Mouse (Mus musculus) thymus, postnatal 25 days (tissue): ENCODE results near the gene Kif1b.
"Not testable (repeated sequence)": the region's sequence is repeated elsewhere in the genome, so short reads cannot be mapped to it uniquely, and the experiment has no call there.

Experiments used
- DNase-seq: peaks from one replicate; pipeline ENCODE4 v3.0.0; 2022

Kif1b gene

DNA sequence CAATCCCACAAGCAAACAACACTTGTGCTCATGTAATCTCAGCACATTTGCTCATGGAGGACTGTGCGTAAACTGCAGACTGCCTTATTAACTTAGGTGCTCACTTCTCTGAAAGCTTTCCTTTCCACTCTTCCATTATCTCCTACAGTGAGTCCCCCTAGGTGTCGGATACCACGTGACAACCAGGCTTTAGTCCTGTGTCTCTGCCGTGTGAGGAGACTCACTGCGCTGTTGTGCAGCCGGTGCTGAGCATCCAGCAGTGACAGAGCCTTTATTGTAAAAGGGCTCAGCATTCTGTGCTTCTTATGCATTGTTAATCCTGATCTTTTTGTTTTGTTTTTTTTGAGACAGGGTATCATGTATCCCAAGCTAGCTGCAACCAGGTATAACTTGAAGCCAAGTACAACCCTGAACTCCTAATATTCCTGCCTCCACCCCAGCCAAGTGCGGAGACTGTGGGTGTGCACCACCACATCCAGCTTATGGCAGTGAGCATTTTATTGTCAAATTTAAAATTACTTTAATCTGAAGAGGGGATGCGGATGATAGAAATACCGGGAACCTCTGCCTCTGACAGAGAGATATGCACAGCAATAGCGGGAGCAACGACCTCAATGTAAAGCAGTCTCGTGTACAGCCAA, 88.0 kb downstream of the Kif1b start:
- no peak for DNase-seq

DNA sequence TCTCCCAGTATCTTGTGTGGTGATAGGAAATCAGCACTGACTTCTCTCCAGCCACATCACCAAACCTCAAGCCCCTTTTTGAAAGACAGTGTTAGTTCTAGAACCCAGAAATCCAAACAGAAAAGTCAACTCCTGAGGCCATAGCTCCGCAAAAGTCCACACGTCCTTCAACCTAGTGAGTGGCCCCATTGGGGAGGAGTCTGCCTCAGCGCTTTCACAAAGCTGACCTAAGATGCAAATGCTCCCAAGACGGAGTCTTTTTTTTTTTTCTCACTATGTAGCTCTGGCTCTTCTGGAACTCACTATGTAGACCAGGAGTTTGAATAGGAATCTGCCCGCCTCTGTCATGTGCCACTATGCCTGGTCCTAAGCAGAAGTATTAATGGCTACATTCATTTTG, 89.0 kb downstream of the Kif1b start:
- DNase-seq = no peak

DNA sequence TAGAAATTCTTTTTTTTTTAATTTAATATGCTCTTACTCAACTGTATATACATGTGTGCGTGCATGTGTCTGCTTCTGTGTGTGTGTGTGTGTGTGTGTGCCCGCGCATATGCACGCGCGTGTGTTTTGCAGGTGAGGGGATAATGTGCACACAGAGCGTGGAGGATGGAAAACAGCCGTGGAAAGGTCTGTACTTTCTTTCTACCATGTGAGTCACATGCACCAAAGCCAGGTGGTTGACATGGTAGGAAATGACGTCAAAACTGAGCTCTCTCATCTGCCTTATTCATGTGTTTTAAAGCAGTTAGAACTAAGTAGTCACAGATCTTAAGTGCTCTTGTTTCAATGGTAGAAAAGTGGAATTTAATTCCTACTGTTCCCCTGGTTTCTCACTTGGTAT, 91.5 kb downstream of the Kif1b start:
- peak; percentile 2 for DNase-seq

DNA sequence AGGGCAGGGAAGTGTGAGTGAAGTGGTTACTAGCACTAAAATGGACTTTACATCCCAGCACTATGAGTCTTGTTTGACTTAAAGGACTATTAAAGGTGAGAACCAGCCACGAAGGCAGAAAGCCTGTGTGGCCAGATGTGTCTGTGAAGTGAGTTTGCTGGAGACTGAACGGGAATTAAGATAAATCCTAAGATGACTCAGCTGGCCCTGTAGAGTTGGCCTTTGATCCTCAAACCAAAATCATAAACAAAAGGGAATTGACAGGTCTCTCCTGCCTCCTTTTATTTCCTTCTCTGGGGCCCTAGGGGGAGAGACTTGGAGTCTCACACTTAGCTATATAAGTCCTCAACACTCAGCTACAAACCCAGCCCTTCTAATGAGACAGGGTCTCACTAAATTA, 92.1 kb downstream of the Kif1b start:
- no peak for DNase-seq

DNA sequence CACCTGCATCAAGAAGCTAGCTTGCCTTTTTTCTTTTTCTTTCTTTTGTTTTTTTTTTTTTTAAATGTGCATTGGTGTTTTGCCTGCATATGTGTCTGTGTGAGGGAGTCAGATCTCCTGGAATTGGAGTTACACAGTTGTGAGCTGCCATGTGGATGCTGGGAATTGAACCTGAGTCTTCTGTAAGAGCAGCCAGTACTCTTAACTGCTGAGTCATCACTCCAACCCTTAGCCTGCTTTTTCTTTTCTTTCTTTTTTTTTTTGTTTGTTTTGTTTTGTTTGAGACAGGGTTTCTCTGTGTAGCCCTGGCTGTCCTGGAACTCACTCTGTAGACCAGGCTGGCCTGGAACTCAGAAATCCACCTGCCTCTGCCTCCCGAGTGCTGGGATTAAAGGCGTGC, 93.0 kb downstream of the Kif1b start:
- DNase-seq = not testable (repeated sequence)

DNA sequence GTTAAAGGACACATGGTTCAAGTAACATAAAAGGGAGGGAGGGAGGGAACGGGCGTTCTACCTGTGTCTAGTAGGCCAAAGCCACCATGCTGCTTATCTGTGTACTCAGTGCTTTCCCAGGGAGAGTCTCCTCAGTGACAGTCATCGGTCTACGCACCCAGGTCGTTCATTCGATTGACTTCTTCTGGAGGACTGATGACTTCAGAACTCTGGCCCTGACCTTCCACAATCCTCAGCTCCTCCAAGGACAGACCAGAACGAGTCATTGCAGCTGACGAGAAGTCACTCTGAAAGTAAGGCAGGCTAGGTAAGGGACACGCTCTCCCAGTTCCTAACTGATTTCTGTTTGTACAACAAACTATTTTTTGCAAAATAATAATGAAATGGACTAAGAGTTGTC, 94.0 kb downstream of the Kif1b start:
- DNase-seq = no peak

DNA sequence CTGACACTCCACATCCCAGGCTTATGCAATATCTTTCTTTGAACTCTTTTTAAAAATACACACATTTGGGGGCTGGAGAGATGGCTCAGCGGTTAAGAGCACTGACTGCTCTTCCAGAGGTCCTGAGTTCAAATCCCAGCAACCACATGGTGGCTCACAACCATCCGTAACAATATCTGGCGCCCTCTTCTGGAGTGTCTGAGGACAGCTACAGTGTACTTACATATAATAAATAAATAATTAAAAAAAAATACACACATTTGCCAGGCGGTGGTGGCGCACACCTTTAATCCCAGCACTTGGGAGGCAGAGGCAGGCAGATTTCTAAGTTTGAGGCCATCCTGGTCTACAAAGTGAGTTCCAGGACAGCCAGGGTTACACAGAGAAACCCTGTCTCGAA, 96.1 kb downstream of the Kif1b start:
- peak; percentile 7 for DNase-seq

DNA sequence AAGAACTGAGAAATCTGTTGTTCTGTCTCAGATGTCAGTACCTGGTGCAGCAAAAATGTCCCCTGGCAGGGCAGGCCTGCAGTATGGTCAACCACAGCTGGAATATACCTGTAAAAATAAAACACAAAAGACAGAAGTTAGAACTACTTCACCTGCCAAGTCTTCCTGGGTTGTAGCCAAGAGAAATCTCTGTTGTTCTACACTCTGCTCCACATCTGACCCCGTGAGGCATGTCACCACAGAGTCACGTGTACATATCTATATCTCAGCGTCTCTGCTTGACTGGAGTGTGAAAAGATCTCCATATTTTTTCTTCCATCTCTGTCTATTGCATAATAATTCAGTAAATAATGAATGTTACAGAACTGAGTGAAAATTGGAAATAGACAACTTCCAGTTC, 105.0 kb downstream of the Kif1b start:
- DNase-seq = no peak

DNA sequence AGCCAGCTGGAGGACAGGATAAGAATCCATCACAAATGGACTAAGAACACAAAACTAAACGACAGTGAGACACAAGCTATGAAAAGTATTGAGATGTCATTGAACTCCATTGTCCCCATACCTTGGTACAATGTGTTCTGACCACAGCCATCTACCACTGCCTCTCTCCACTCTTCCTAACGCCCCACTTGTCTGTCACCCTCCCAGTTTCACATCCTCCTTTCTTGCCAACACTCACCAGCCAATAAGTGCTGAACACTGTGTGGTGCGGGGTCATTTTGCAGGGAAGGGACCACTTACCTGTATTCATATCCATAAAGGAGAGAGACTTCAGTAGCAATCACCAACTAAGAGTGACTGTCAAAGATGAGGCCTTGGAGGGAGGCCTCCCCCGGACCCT, 106.4 kb downstream of the Kif1b start:
- DNase-seq = no peak

DNA sequence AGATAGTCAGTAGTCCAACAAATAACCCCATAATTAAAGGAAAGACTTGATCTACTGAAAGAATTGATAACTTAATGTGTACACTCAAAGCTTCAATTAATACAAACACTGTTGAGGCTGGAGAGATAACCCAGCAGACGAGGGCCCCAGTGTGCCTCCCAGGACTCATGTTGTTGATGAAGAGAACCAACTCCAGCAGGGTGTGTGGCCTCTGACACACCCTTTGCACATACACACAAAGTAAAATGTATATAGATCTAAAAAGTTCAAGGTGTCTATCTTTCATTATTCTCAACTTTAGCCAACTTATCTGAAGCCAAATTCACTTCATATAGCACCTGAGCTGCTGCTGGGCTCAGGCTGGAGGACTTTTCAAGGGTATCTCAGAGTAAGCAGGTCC, 110.3 kb downstream of the Kif1b start:
- no peak for DNase-seq

DNA sequence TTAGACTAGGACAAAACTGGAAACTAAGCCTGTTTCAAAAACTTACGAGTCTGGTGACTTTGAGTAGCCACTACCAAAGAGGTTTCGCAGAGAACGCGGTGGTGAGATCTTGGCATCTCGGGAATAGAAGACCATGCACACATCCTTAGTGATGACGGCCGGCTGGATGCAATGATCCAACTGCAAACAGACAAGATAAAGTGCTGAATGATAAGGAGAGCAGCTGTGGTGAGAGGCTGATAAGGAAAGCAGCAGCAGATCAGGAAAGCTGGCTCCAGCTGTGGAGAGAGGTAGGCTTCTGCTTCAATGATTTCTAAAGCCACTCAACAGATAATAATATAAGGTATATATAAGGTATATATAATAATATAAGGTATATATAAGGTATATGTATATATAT, 116.4 kb downstream of the Kif1b start:
- no peak for DNase-seq

DNA sequence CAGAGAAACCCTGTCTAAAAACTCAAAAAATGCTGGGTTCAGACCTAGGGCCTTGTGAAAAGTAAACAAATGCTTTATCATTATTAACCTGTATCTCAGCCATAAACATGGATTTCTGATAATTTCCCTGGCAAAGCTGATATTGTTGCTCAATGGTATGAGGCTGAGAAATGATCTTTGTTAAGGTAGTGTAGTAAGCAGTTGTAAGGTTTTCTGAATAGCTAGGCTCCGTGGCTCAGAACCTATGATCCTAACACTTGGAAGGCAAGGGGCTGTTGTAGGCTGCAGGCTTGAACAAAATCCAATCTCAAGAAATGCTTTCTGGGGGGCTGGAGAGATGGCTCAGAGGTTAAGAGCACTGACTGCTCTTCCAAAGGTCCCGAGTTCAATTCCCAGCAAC, 118.9 kb downstream of the Kif1b start:
- DNase-seq = no peak

DNA sequence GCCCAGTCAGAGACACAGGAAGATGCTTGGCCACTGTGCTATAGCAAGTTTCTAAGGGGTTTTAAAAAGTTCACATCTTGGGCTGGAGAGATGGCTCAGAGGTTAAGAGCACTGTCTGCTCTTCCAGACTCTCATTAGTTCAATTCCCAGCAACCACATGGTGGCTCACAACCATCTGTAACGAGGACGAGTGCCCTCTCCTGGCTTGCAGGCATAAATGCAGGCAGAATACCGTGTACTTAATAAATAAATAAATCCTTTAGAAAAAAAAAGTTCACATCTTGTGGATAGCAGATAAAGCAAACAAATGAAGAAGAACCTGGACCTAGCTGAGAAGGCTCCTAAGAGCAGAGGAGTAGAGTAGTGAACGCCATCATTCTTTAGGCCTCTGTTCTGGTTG, 124.7 kb downstream of the Kif1b start:
- DNase-seq = peak; percentile 22

DNA sequence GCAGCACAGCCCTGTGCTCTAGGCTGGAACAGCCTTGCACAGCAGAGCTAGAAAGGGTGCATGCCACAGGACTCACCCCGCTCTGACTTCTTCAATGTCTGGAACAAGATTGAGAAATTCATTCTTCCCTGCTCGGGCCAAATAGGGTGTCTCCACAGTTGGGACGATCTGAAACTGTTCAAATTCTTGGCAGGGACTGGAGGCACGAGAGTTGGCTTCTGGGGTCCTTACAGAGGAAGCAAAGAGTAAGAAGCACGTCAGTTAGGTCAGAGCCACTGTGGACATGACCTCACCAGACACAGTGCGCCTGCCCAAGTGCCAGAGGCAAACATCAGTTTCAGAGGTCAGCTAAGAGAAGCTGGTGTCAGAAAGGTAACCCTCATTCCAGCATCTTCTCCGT, 125.3 kb downstream of the Kif1b start:
- no peak for DNase-seq

DNA sequence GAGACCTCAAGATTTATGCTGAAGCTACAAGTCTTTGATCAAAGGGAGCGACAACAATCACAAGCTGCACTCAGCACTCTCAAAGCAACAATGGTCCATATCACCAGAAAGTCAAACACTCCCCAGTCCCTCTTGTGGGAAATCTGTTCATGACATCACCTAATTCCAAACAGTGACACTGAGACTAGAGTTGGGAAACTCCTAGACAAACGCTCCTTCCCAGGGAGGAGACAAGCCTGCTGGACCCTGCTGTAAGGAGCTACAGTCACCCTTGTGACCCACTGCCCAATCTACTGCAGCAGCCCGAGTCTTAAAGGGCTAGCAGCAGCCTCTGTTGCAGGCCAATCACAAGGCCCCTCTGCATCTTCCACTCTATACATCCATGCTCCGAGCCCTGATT, 127.9 kb downstream of the Kif1b start:
- no peak for DNase-seq

DNA sequence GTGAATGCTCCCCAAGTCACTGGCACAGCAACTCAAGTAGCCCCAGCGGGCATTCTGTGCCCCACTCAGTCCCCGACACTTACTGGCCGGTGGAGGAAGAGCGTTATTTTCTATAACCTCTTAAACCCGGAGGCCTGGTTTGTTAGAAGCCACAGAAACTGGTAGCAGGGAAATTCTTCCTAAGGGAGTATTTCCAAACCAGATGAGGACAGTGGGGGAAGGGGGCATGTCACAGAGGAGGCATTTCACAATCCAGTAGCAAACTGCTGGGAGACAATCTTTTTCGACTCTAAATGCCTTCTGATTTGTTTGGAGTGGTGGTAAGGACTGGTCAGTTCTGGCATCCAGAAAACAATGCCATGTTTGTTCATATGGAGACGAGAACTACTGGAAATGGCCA, 128.3 kb downstream of the Kif1b start:
- no peak for DNase-seq

DNA sequence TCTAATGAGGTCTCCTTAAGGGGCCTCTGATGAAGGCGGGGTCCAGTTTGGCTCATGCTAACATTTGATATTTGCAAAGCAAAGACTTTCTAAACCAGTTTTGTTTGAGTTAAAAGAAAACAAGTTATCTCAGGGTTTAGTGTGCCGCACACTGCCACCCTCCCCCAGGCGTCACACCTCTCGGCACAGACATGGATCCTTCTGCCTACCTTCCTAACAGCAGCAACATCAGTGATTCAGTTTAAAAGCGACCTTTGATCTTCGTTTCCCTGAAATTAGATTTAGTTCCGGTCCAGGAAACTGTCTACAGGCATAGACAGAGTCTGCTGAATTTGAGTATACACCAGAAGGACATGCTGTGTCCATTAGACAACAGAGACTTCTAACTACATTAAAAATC, 129.2 kb downstream of the Kif1b start:
- no peak for DNase-seq

DNA sequence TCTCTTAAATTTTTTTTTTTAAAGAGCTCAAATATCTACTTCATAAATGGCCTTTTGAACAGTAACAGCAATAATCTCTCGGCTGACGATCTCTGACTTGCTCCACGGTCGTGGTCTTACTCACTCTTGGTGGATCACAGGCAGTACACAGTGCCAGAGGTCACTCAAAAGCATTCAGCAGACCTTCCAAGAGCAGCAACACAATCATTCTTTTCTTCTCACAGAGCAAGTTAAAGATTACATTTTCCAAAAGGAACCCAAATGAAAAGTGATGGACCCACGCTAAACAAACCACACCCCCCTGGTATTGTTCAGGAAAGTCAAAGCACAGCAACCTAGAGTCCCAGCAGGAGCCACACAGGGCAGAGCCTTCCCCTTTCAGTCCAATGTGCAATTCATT, 130.4 kb downstream of the Kif1b start:
- no peak for DNase-seq

DNA sequence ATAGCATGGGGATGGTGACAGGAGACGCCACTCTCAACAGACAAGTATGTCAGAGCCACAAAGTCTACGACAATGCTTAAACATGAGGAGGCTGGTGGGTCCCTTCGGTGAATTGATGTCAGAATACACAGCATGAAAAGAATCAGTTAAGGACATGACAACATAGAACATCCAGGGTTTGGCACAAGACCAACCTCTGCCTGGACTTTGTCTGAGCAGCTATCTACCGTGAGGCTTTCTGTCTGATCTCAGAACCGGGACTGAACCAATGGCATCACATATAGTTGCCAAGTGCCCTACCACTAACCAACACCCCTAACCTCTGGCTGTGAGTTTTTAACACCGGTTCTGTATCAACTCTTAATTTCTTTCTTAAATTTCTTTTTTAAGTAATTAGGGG, 130.8 kb downstream of the Kif1b start:
- no peak for DNase-seq

DNA sequence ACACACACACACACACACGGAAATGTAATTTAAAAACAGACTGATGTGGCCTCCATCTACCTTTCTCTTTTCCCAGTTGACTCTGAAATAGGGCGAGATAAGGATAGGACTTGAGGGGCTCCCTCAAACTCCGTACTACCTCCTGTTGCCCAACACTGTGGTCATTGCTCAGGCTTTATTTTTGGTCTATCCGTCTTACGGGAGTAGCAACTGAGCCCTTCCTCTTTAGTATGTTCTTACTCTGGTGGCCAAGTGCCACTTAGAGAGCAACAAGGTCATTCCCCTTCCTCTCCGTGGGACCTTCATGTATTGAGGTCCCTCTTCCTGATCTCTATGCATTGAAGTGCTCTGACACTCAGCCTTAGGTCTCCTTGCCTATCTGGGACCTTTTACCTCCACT, 133.8 kb downstream of the Kif1b start:
- DNase-seq = no peak

DNA sequence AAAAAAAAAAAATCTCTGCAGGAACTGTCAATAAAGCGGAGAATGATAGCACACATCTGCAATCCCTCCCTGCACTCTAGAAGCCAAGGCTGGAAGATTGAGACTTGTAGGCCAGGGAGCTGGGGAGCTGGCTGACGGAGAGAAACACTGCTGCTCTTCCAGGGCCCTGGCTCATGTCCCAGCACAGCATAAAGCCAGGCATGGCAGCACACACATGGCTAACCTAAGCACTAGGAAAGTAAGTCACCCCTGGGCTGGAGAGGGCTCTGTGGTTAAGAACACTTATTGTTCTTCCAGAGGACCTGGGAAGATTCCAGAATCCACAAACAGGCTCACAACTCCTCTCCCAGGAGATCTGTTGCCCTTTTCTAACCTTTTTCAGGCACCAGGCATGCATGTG, 134.8 kb downstream of the Kif1b start:
- no peak for DNase-seq

DNA sequence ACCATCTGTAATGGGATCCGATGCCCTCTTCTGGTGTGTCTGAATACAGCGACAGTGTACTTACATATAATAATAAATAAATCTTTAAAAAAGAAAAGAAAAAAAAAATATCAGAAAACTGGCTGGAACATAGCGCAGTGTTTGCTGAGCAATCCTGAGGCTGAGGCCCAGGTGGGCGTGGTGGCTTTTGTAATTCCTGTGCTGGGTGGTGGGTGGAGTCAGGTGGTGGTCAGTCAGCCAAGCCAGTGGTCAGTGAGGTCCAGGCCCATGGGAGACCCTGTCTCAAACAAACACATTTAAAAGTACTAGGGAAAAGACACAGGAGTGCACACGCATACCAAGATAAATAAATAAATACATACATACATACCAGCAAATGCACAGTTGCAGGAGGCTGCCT, 135.4 kb downstream of the Kif1b start:
- no peak for DNase-seq

DNA sequence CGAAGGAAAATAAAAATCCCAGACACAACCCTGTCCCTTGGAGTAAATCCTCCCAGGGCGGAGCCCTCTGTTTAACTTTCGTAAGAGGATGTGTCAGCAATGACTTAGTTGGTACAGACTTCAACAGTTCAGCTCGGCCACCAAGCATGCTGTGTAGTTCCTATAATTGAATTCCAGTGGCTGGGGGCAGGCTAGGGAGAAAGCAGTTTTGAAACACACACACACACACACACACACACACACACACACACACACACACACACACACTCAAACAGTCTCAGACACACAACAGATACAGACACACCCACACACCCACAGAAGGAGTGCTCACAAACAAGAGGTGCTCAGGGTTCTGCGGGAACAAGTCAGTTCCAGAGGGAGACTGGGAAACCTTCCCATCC, 135.9 kb downstream of the Kif1b start:
- DNase-seq = no peak

DNA sequence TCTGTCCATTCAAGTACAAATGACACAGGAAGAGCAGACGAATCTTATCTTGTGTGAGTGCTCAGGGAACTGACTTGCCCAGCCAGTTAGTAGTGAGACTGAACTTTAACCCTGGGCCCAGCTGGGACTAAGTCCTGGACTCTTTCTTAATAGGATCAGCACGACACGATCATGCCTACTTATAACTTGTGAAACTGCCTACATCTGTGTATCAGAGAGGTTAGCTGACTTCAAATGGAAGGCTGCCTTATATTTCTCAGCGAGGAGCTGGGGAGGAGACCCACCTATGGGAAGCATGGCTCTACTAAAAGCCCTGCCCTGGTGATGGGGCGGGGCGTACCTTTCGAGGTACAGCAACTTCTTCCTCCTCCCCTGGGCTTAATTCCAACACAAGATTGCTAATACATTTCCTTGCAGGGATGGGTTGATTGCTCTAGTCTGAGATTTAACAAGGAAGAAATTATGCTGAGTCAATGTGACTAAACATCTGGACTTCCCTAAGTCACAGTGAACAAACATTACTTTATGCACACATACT, 137.0 kb downstream of the Kif1b start:
- DNase-seq = no peak

DNA sequence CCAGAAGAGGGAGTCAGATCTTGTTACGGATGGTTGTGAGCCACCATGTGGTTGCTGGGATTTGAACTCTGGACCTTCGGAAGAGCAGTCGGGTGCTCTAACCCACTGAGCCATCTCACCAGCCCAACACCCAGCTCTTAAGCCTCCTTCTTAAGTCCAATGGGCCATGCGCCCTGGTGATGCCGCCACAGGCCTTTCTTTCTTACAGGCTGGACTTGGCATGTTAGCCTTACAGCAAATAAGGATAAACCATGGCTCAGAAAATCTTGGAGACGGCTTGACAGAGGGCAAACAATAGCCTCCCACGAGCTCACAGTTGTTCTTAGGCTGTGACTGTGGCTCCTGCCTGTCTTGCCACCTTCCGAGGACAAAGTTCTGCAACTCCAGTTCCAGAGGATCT, 137.6 kb downstream of the Kif1b start:
- DNase-seq = not testable (repeated sequence)

DNA sequence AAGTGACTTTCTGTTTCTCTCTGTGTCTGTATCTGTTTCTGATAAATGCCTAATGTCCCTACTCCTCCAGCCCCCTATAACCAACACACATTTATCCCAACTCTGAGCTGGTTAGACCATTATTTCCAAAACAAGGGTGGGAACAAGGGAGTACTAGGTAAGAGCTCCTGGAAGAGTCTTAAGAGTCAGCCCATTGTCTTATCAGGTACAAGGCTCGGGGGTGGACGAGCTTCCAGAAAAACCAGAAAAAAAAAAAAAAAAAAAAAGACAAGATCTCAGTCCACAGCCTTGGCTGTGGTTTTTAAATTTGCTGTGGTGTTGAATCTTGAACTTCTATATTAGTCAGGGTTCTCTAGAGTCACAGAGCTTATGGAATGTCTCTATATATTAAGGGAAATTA, 139.5 kb downstream of the Kif1b start:
- no peak for DNase-seq
